Mouse (Mus musculus): ENCODE data around the gene Prkcz.

Gene Prkcz

DNA sequence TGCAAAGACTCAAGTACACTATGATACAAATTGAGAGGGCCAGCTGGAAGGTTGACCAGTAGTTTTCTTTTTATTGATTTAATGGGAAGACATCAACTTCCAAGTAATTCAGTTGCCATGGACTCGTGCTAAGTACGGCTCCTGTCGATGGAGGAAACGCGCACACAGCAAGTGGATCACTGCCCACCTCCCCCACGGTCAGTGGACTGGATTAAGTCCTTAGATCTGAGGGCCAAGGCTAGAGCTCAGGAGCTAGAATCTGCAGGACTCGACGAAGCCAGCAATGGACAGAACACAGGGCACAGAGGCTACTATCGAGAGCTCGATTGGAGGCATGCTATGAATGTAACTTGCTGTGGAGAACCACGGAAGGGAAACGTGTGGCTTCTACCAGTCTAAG is 52.5 kb downstream of the Prkcz start:
- H3K9me3 ChIP-seq (ENCODE audit: low read length), result no peaks in the 10 kb centered on the region
- no peak for TF ChIP-seq CTCF (conservative IDR thresholded peaks at IDR 0.05; ENCODE audit: low read length)
- TF ChIP-seq NANOG (IDR thresholded peaks at IDR 0.05; ENCODE audit: borderline replicate concordance, low read length), result no peak
- TF ChIP-seq POU5F1 (IDR thresholded peaks at IDR 0.05; ENCODE audit: borderline replicate concordance, low read length), result no peak

GRCm38 (mm10) chr4:155308068-155308467 is 53.1 kb downstream of the Prkcz start:
- H3K27me3 ChIP-seq (ENCODE audit: insufficient read depth, low read length), result 0 out of 2 replicates have a peak, but pooled peaks cover 4% of the 10 kb centered on the region
- TF ChIP-seq CTCF (conservative IDR thresholded peaks at IDR 0.05; ENCODE audit: low read length) (peak; percentile 65), NANOG (IDR thresholded peaks at IDR 0.05; ENCODE audit: borderline replicate concordance, low read length) (no peak)
- no peak overlapping the region for H3K4me3 ChIP-seq (replicated peaks; ENCODE audit: low read length)
- no peaks in the 10 kb centered on the region for H3K9me3 ChIP-seq (ENCODE audit: low read length)
- H3K4me1 ChIP-seq (replicated peaks; ENCODE audit: low read depth, low read length), result peaks cover 26% of the 10 kb centered on the region
- H3K36me3 ChIP-seq (ENCODE audit: insufficient read depth, low read length), result no peaks in the 10 kb centered on the region

More for the DNA sequence above, 52.5 kb downstream of the Prkcz start:
- Histone ChIP-seq H3K36me3 (ENCODE audit: insufficient read depth, low read length) (no peaks in the 10 kb centered on the region), H3K4me1 (replicated peaks; ENCODE audit: low read depth, low read length) (peaks cover 26% of the 10 kb centered on the region), H3K27me3 (ENCODE audit: insufficient read depth, low read length) (0 out of 2 replicates have a peak, but pooled peaks cover 4% of the 10 kb centered on the region), H3K4me3 (replicated peaks; ENCODE audit: low read length) (no peak overlapping the region)

- no peak overlapping the region for H3K4me3 ChIP-seq (replicated peaks; ENCODE audit: low read length)
- peaks cover 26% of the 10 kb centered on the region for H3K4me1 ChIP-seq (replicated peaks; ENCODE audit: low read depth, low read length)
- H3K27me3 ChIP-seq (ENCODE audit: insufficient read depth, low read length), result 0 out of 2 replicates have a peak, but pooled peaks cover 4% of the 10 kb centered on the region
- no peaks in the 10 kb centered on the region for H3K36me3 ChIP-seq (ENCODE audit: insufficient read depth, low read length)
- TF ChIP-seq CTCF (conservative IDR thresholded peaks at IDR 0.05; ENCODE audit: low read length) (no peak), POU5F1 (IDR thresholded peaks at IDR 0.05; ENCODE audit: borderline replicate concordance, low read length) (no peak), NANOG (IDR thresholded peaks at IDR 0.05; ENCODE audit: borderline replicate concordance, low read length) (no peak)
- no peaks in the 10 kb centered on the region for H3K9me3 ChIP-seq (ENCODE audit: low read length)
Observed at GRCm38 (mm10) chr4:155307591-155307990, 53.6 kb downstream of the Prkcz start.

DNA sequence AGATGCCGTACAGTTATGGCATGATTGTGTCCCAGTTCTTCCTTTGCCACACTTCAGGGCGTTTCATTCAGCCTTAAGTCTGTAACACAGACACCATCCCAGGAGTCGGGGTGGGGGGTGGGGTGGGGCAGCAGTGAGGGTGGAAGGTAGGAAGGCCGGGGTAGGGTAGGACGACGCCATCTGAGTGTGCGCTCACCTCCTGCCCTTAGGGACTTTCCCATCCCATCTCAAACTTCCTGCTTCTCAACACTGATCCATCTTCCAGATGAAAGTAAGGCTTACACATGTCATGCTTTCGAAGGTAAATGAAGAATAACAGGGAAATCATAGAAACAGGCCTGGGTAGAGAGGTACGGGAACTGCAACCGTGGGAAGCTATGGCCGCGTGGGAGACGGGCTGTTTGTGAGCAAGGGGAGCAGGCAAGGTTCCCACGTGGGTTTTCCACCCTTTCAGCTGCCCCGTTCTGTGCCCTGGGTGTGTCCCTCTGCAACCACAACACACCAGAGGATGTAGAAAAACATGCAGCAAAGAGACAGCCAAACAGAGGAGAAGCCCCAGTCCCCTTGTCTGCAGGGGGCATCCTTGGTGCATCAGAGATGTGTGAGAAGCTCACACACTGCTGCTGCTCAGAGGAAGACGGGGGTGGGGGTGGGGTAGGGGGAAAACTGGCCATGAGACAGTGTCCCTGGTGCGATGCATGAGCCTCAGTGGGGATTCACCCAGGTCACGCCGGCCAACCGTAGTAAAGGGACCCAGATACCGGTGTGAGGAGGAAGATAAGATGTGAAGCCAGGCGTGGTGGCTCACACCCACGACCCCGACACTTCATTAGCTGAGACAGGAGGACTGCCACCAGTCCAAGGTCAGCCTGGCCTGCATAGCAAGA is 54.6 kb downstream of the Prkcz start:
- H3K4me3 ChIP-seq (replicated peaks; ENCODE audit: low read length), result no peak overlapping the region
- 0 out of 2 replicates have a peak, but pooled peaks cover 4% of the 10 kb centered on the region for H3K27me3 ChIP-seq (ENCODE audit: insufficient read depth, low read length)
- no peaks in the 10 kb centered on the region for H3K9me3 ChIP-seq (ENCODE audit: low read length)
- H3K4me1 ChIP-seq (replicated peaks; ENCODE audit: low read depth, low read length), result peaks cover 35% of the 10 kb centered on the region
- TF ChIP-seq NANOG (IDR thresholded peaks at IDR 0.05; ENCODE audit: borderline replicate concordance, low read length), result no peak
- no peak for TF ChIP-seq CTCF (conservative IDR thresholded peaks at IDR 0.05; ENCODE audit: low read length)
- TF ChIP-seq POU5F1 (IDR thresholded peaks at IDR 0.05; ENCODE audit: borderline replicate concordance, low read length), result no peak
- H3K36me3 ChIP-seq (ENCODE audit: insufficient read depth, low read length), result no peaks in the 10 kb centered on the region

DNA sequence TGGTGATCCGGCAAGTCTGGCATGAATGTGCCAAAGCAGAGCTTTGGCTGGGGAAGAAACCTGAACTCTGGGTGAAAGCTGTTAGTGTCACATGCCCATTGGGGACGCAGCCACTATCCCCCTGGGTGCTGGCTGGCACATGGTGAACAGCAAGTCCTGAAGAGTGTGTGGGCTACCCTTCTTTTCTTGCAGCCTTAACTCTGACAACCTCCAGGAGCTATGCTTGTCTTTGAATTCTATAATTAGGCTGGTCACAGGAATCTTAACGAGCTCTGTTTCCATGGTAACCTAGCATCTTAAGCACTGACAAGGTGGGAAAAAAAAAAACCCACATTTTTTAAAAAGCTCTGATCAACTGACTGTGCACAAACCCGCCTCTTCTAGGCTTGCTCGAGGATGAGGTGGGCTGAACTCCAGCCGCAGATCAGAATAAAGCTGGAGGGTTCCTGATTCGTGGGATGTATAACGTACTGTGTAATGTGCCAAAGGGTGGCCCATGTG is 55.6 kb downstream of the Prkcz start:
- 0 out of 2 replicates have a peak, but pooled peaks cover 4% of the 10 kb centered on the region for H3K27me3 ChIP-seq (ENCODE audit: insufficient read depth, low read length)
- TF ChIP-seq POU5F1 (IDR thresholded peaks at IDR 0.05; ENCODE audit: borderline replicate concordance, low read length) (no peak), NANOG (IDR thresholded peaks at IDR 0.05; ENCODE audit: borderline replicate concordance, low read length) (no peak), CTCF (conservative IDR thresholded peaks at IDR 0.05; ENCODE audit: low read length) (no peak)
- no peak overlapping the region for H3K4me3 ChIP-seq (replicated peaks; ENCODE audit: low read length)
- no peaks in the 10 kb centered on the region for H3K9me3 ChIP-seq (ENCODE audit: low read length)
- H3K4me1 ChIP-seq (replicated peaks; ENCODE audit: low read depth, low read length), result peaks cover 45% of the 10 kb centered on the region
- no peaks in the 10 kb centered on the region for H3K36me3 ChIP-seq (ENCODE audit: insufficient read depth, low read length)

DNA sequence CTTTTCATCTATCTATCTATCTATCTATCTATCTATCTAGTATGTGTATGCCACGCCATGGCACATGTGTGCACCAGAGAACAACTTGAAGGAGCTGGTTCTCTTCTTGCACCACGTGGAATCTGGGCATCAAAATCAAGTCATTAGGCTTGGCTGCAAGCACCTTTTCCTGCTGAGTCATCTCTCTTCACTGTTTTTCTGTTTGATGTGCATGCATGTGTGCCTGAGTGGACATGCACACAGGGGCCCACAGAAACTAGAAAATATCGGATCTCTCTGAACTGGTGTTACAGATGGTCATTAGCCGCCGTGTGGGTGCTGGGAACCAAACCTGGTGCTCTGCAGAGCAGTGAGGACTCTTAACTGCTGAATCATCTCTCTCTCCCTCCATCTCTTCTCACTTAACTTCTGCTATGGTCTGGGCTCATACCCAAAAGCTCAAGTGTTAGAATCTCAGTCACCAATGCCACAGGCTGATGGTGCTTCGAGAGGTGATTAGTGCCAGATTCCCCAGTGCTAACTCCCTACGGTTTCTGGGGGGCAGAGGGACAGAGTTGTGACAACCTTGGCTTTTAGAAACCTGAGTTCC is 56.6 kb downstream of the Prkcz start:
- peaks cover 52% of the 10 kb centered on the region for H3K4me1 ChIP-seq (replicated peaks; ENCODE audit: low read depth, low read length)
- TF ChIP-seq POU5F1 (IDR thresholded peaks at IDR 0.05; ENCODE audit: borderline replicate concordance, low read length) (no peak), NANOG (IDR thresholded peaks at IDR 0.05; ENCODE audit: borderline replicate concordance, low read length) (no peak), CTCF (conservative IDR thresholded peaks at IDR 0.05; ENCODE audit: low read length) (no peak)
- 0 out of 2 replicates have a peak, but pooled peaks cover 4% of the 10 kb centered on the region for H3K27me3 ChIP-seq (ENCODE audit: insufficient read depth, low read length)
- H3K9me3 ChIP-seq (ENCODE audit: low read length), result no peaks in the 10 kb centered on the region
- H3K36me3 ChIP-seq (ENCODE audit: insufficient read depth, low read length), result no peaks in the 10 kb centered on the region
- no peak overlapping the region for H3K4me3 ChIP-seq (replicated peaks; ENCODE audit: low read length)

GRCm38 (mm10) chr4:155301965-155302364 is 59.2 kb downstream of the Prkcz start:
- Histone ChIP-seq H3K4me1 (replicated peaks; ENCODE audit: low read depth, low read length) (peaks cover 35% of the 10 kb centered on the region), H3K27me3 (ENCODE audit: insufficient read depth, low read length) (no peaks in the 10 kb centered on the region), H3K36me3 (ENCODE audit: insufficient read depth, low read length) (peaks cover 3% of the 10 kb centered on the region; the same call in 1 of the 2 replicates), H3K4me3 (replicated peaks; ENCODE audit: low read length) (no peak overlapping the region), H3K9me3 (ENCODE audit: low read length) (no peaks in the 10 kb centered on the region)
- TF ChIP-seq POU5F1 (IDR thresholded peaks at IDR 0.05; ENCODE audit: borderline replicate concordance, low read length) (no peak), CTCF (conservative IDR thresholded peaks at IDR 0.05; ENCODE audit: low read length) (no peak), NANOG (IDR thresholded peaks at IDR 0.05; ENCODE audit: borderline replicate concordance, low read length) (no peak)

- H3K4me1 ChIP-seq (replicated peaks; ENCODE audit: low read depth, low read length), result peaks cover 36% of the 10 kb centered on the region
- TF ChIP-seq POU5F1 (IDR thresholded peaks at IDR 0.05; ENCODE audit: borderline replicate concordance, low read length) (no peak), NANOG (IDR thresholded peaks at IDR 0.05; ENCODE audit: borderline replicate concordance, low read length) (no peak), CTCF (conservative IDR thresholded peaks at IDR 0.05; ENCODE audit: low read length) (no peak)
- H3K27me3 ChIP-seq (ENCODE audit: insufficient read depth, low read length), result no peaks in the 10 kb centered on the region
- H3K9me3 ChIP-seq (ENCODE audit: low read length), result no peaks in the 10 kb centered on the region
- H3K4me3 ChIP-seq (replicated peaks; ENCODE audit: low read length), result peak overlapping the region; percentile 29
- H3K36me3 ChIP-seq (ENCODE audit: insufficient read depth, low read length), result peaks cover 3% of the 10 kb centered on the region; the same call in 1 of the 2 replicates
Observed at GRCm38 (mm10) chr4:155301098-155301447, 60.1 kb downstream of the Prkcz start.

Measured in E14TG2a.4 (cell line).